Mouse (Mus musculus) olfactory bulb, adult 2 months (tissue): ENCODE measurements around the gene Znhit3. TPM values are rescaled to one million over a fixed set of nuclear protein-coding genes. Genes with fewer than 3 reads are reported as not detected.

Experiments used
- H3K27ac ChIP-seq: fragments of 200-500 bp; 2 replicates; pipeline ENCODE4 v1.5.1; 2012; ENCODE audit warnings: low read depth, low read length; ENCODE audit not compliant: insufficient read depth
- H3K4me1 ChIP-seq: fragments of 200-500 bp; 2 replicates; pipeline ENCODE4 v1.6.1; 2012; ENCODE audit warnings: low read length; ENCODE audit not compliant: control insufficient read depth, insufficient read depth
- H3K4me3 ChIP-seq: fragments of 200-500 bp; 2 replicates; pipeline ENCODE4 v1.5.1; 2012; ENCODE audit warnings: mild to moderate bottlenecking, low read depth, low read length, moderate library complexity; ENCODE audit not compliant: insufficient read depth
- CTCF ChIP-seq: fragments of 200-500 bp; IDR thresholded peaks from 2 replicates; pipeline ENCODE4 v1.5.1; 2012; ENCODE audit warnings: low read depth, mild to moderate bottlenecking, low read length, moderate library complexity; ENCODE audit not compliant: insufficient read depth
- POLR2A ChIP-seq: fragments of 200-500 bp; IDR thresholded peaks from 2 replicates; pipeline ENCODE4 v1.6.1; 2012; ENCODE audit warnings: mild to moderate bottlenecking, low read depth, low read length, moderate library complexity; ENCODE audit not compliant: insufficient read depth
- WGBS: fragments of 180-500 bp; shearing (Covaris S2); methylation state at CpG from one replicate; pipeline ENCODE4 v1.1.7; 2018; 5-methylcytosine and 5-hydroxymethylcytosine counted together
- polyA plus RNA-seq: library from polyadenylated mRNA; stranded (reverse); fragments of >200 nt; gene quantifications from 2 replicates; pipeline ENCODE4 v1.2.4, GENCODE M21; 2012; ENCODE audit warnings: low replicate concordance; ENCODE audit not compliant: missing spikeins, insufficient read depth, insufficient read length

Znhit3 gene
- polyA plus RNA-seq, 1 experiment = not detected

- H3K4me3 ChIP-seq = no peak overlapping the region
- H3K4me1 ChIP-seq = peaks cover 20% of the 10 kb centered on the region
- 11% methylated on average over 15 of the region's 15 CpGs for WGBS
- no peak overlapping the region for H3K27ac ChIP-seq
- TF ChIP-seq POLR2A = no peak
- no peak for TF ChIP-seq CTCF
These were observed 27.8 kb upstream of the Znhit3 start for GRCm38 (mm10) chr11:84943948-84944347.

GRCm38 (mm10) chr11:84940140-84940539 lies 24.0 kb upstream of the Znhit3 start:
- H3K27ac ChIP-seq = no peak overlapping the region

GRCm38 (mm10) chr11:84939508-84940053 lies 23.4 kb upstream of the Znhit3 start:
- no peak for TF ChIP-seq POLR2A
- H3K4me3 ChIP-seq = no peak overlapping the region
- H3K4me1 ChIP-seq = peaks cover 14% of the 10 kb centered on the region
- WGBS = 34% methylated on average over 8 of the region's 8 CpGs
- H3K27ac ChIP-seq = no peak overlapping the region

More at GRCm38 (mm10) chr11:84940140-84940539, 24.0 kb upstream of the Znhit3 start:
- TF ChIP-seq CTCF (no peak), POLR2A (no peak)
- WGBS = 36% methylated on average over 10 of the region's 10 CpGs
- H3K4me3 ChIP-seq = no peak overlapping the region
- peaks cover 16% of the 10 kb centered on the region for H3K4me1 ChIP-seq

- H3K4me3 ChIP-seq = no peak overlapping the region
- TF ChIP-seq CTCF = no peak
- no peak for TF ChIP-seq POLR2A
- no peak overlapping the region for H3K27ac ChIP-seq
- 22% methylated on average over 6 of the region's 6 CpGs for WGBS
- no peaks in the 10 kb centered on the region for H3K4me1 ChIP-seq
These were observed 16.1 kb upstream of the Znhit3 start for GRCm38 (mm10) chr11:84932261-84932660.

DNA sequence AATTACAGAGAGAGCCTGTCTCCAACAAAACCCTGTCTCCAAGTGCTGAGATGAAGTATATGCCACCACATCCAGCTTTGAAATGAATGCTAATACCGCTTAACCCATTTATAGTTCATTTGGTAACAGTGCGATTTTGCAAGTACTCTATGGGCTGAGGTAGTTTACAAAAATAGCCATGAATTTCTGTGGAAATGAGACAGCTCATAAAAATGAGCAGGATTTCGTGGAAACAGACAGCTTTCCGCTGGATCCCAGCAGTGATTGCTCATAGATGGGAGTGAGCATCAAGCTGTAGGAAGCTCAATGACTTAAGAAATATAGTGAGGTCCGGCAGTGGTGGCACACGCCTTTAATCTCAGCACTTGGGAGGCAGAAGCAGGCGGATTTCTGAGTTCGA lies 4.8 kb upstream of the Znhit3 start:
- TF ChIP-seq CTCF (no peak), POLR2A (no peak)
- Histone ChIP-seq H3K27ac (no peak overlapping the region), H3K4me1 (no peaks in the 10 kb centered on the region), H3K4me3 (no peak overlapping the region)
- WGBS = 82% methylated on average over 8 of the region's 8 CpGs

- 68% methylated on average over 7 of the region's 7 CpGs for WGBS
- H3K4me1 ChIP-seq = peaks cover 5% of the 10 kb centered on the region; the same call in 1 of the 2 replicates
- no peak overlapping the region for H3K27ac ChIP-seq
- TF ChIP-seq CTCF (no peak), POLR2A (no peak)
- H3K4me3 ChIP-seq = no peak overlapping the region
These were observed 3.8 kb upstream of the Znhit3 start for GRCm38 (mm10) chr11:84919951-84920350.

DNA sequence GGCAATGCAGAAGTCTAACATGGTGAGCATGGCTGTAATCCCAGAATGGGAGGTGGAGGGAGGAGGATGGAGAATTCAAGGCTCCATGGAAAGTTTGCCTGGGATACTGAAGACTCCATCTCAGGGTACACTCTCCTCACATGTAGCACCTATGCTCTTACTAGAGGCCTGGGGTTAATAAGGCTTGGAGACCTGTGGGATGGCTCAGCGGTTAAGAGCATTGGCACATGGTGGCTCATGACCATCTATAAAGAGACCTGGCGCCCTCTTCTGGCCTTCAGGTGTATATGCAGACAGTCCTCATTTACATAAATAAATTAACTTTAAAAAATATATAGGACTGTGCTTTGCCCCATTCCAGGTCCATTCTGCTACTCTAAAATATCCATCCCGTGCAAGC lies 3.1 kb upstream of the Znhit3 start:
- WGBS = 22% methylated on average over 3 of the region's 3 CpGs
- H3K4me3 ChIP-seq = no peak overlapping the region
- TF ChIP-seq POLR2A = no peak
- no peak for TF ChIP-seq CTCF
- peaks cover 6% of the 10 kb centered on the region; the same call in 1 of the 2 replicates for H3K4me1 ChIP-seq
- no peak overlapping the region for H3K27ac ChIP-seq

- WGBS = 3% methylated on average over 16 of the region's 16 CpGs
- H3K4me3 ChIP-seq = no peak overlapping the region
These were observed 2.3 kb upstream of the Znhit3 start for GRCm38 (mm10) chr11:84918425-84918824.

GRCm38 (mm10) chr11:84916703-84917300 lies 636 bp upstream of the Znhit3 start:
- TF ChIP-seq POLR2A (no peak), CTCF (no peak)
- no peak overlapping the region; the same call in 1 of the 2 replicates for H3K4me3 ChIP-seq
- 53% methylated on average over 7 of the region's 7 CpGs for WGBS
- no peak overlapping the region for H3K27ac ChIP-seq
- peaks cover 9% of the 10 kb centered on the region; the same call in 1 of the 2 replicates for H3K4me1 ChIP-seq

More at GRCm38 (mm10) chr11:84918425-84918824, 2.3 kb upstream of the Znhit3 start:
- Histone ChIP-seq H3K27ac (no peak overlapping the region), H3K4me1 (peaks cover 9% of the 10 kb centered on the region; the same call in 1 of the 2 replicates)
- TF ChIP-seq CTCF (peak; percentile 95), POLR2A (no peak)

- WGBS = 84% methylated on average over 5 of the region's 5 CpGs
These were observed 1.5 kb downstream of the Znhit3 start for GRCm38 (mm10) chr11:84914673-84915072.

More at GRCm38 (mm10) chr11:84914673-84915072, 1.5 kb downstream of the Znhit3 start:
- Histone ChIP-seq H3K27ac (no peak overlapping the region), H3K4me1 (peaks cover 9% of the 10 kb centered on the region; the same call in 1 of the 2 replicates), H3K4me3 (no peak overlapping the region)
- no peak for TF ChIP-seq POLR2A
- TF ChIP-seq CTCF = no peak
